Mouse (Mus musculus) lung, adult 2 months (tissue): ENCODE measurements at regions not wholly inside any gene's neighbourhood (a gene's known extent, or its start where the extent isn't known, plus 50 kb on each side); places are given as distances from the start of the nearest gene placed in this dataset.

Experiments
- DNase-seq: peaks from one replicate; pipeline ENCODE4 v3.0.0; 2022
- H3K4me1 ChIP-seq: fragments of 200-500 bp; 2 replicates; pipeline ENCODE4 v1.6.1; 2011; ENCODE audit warnings: low read length; ENCODE audit not compliant: control insufficient read depth, insufficient read depth
- H3K4me3 ChIP-seq: fragments of 200-500 bp; replicated peaks from 2 replicates; pipeline ENCODE3; 2011; ENCODE audit warnings: low read depth, mild to moderate bottlenecking, control low read depth, low read length; ENCODE audit errors: extremely low read depth
- CTCF ChIP-seq: fragments of 200-500 bp; IDR thresholded peaks from 2 replicates; pipeline ENCODE4 v1.5.1; 2011; ENCODE audit warnings: mild to moderate bottlenecking, low read length, control low read depth; ENCODE audit not compliant: insufficient read depth
- POLR2A ChIP-seq: fragments of 200-500 bp; IDR thresholded peaks from 2 replicates; pipeline ENCODE4 v1.6.1; 2011; ENCODE audit warnings: low read depth, mild to moderate bottlenecking, control low read depth, low read length, borderline replicate concordance; ENCODE audit errors: extremely low read depth
- WGBS: fragments of 180-500 bp; shearing (Covaris S2); methylation state at CpG from one replicate; pipeline ENCODE4 v1.1.7; 2018; 5-methylcytosine and 5-hydroxymethylcytosine counted together

GRCm38 (mm10) chr13:99847531-99847930 is 53.4 kb downstream of the Cartpt start:
- 50% methylated on average over 13 of the region's 13 CpGs for WGBS
- TF ChIP-seq POLR2A, result no peak
- TF ChIP-seq CTCF, result no peak

GRCm38 (mm10) chr13:99842626-99843025 is 58.3 kb downstream of the Cartpt start:
- H3K4me1 ChIP-seq, result peaks cover under 1% of the 10 kb centered on the region
- H3K4me3 ChIP-seq, result no peak overlapping the region
- DNase-seq, result no peak
- WGBS, result 19% methylated on average over 9 of the region's 9 CpGs
- TF ChIP-seq POLR2A, result no peak
- peak; percentile 51 for TF ChIP-seq CTCF

More at GRCm38 (mm10) chr13:99847531-99847930, 53.4 kb downstream of the Cartpt start:
- no peak for DNase-seq
- no peak overlapping the region for H3K4me3 ChIP-seq
- peaks cover 5% of the 10 kb centered on the region for H3K4me1 ChIP-seq

- WGBS, result 51% methylated on average over 9 of the region's 9 CpGs
- Histone ChIP-seq H3K4me3 (no peak overlapping the region), H3K4me1 (peaks cover 2% of the 10 kb centered on the region)
- DNase-seq, result no peak
- TF ChIP-seq POLR2A (no peak), CTCF (no peak)
Observed at GRCm38 (mm10) chr13:99839446-99839845, 61.4 kb downstream of the Cartpt start.

GRCm38 (mm10) chr13:99837772-99838425 is 63.0 kb downstream of the Cartpt start:
- DNase-seq, result peak; percentile 45
- H3K4me1 ChIP-seq, result peaks cover 2% of the 10 kb centered on the region
- H3K4me3 ChIP-seq, result no peak overlapping the region
- TF ChIP-seq POLR2A (no peak), CTCF (0 out of 2 replicates have a peak, but pooled peaks have one; percentile 18)
- 29% methylated on average over 11 of the region's 11 CpGs for WGBS

GRCm38 (mm10) chr13:99837180-99837579 is 63.7 kb downstream of the Cartpt start:
- Histone ChIP-seq H3K4me1 (peaks cover 2% of the 10 kb centered on the region), H3K4me3 (no peak overlapping the region)
- DNase-seq, result no peak
- WGBS, result 74% methylated on average over 6 of the region's 6 CpGs
- TF ChIP-seq CTCF, result no peak
- no peak for TF ChIP-seq POLR2A

GRCm38 (mm10) chr13:99836586-99836985 is 64.3 kb downstream of the Cartpt start:
- Histone ChIP-seq H3K4me1 (peaks cover 2% of the 10 kb centered on the region), H3K4me3 (no peak overlapping the region)
- WGBS, result 84% methylated on average over 5 of the region's 5 CpGs
- TF ChIP-seq CTCF (no peak), POLR2A (no peak)
- DNase-seq, result no peak

GRCm38 (mm10) chr13:99835518-99835917 is 65.4 kb downstream of the Cartpt start:
- no peak for DNase-seq
- TF ChIP-seq POLR2A (no peak), CTCF (no peak)
- WGBS, result 86% methylated on average over 8 of the region's 8 CpGs
- H3K4me3 ChIP-seq, result no peak overlapping the region
- H3K4me1 ChIP-seq, result peaks cover 2% of the 10 kb centered on the region

GRCm38 (mm10) chr13:99830080-99830724 is 70.7 kb downstream of the Cartpt start:
- no peak for DNase-seq
- no peak for TF ChIP-seq POLR2A

GRCm38 (mm10) chr13:99827573-99827972 is 73.3 kb downstream of the Cartpt start:
- 70% methylated on average over 7 of the region's 7 CpGs for whole genome bisulfite sequencing
- H3K4me1 ChIP-seq, result no peaks in the 10 kb centered on the region
- no peak for DNase-seq
- H3K4me3 ChIP-seq, result no peak overlapping the region
- TF ChIP-seq POLR2A (no peak), CTCF (no peak)

More at GRCm38 (mm10) chr13:99830080-99830724, 70.7 kb downstream of the Cartpt start:
- Histone ChIP-seq H3K4me3 (no peak overlapping the region), H3K4me1 (no peaks in the 10 kb centered on the region)
- WGBS, result 78% methylated on average over 7 of the region's 7 CpGs

GRCm38 (mm10) chr13:99824625-99825024 is 76.3 kb downstream of the Cartpt start:
- no peak for DNase-seq
- WGBS, result 58% methylated on average over 8 of the region's 8 CpGs
- H3K4me3 ChIP-seq, result no peak overlapping the region
- TF ChIP-seq POLR2A, result no peak
- no peak for TF ChIP-seq CTCF
- H3K4me1 ChIP-seq, result no peaks in the 10 kb centered on the region
